Mouse (Mus musculus) hindbrain, embryonic 11.5 days (tissue): ENCODE measurements around the gene Mmp27. TPM values are rescaled to one million over a fixed set of nuclear protein-coding genes. Genes with fewer than 3 reads are reported as not detected.

Experiments
- polyA plus RNA-seq: library from polyadenylated mRNA; unstranded; fragments of >200 nt; fragmentation: Nextera tagmentation; extraction: Ambion mirVana; gene quantifications from 2 replicates; pipeline ENCODE4 v1.2.1, GENCODE M21; 2014

The Mmp27 gene
- polyA plus RNA-seq, 1 experiment from 2014 or later, result not detected

Other genes starting within 250 kb of the Mmp27 start
- not detected in 2 replicates for gene Mmp12, start 227.0 kb upstream of the Mmp27 start, polyA plus RNA-seq
- gene Mmp1b, start 183.3 kb upstream of the Mmp27 start, polyA plus RNA-seq, result not detected in 2 replicates
- not detected in 2 replicates for gene Mmp3, start 125.6 kb upstream of the Mmp27 start, polyA plus RNA-seq
- gene Mmp10, start 69.0 kb upstream of the Mmp27 start, polyA plus RNA-seq, result not detected in 2 replicates
- gene Mmp8, start 12.9 kb upstream of the Mmp27 start, polyA plus RNA-seq, result 0.10 TPM in 1 of 2 replicates, not detected in the other
- gene Mmp20, start 56.8 kb downstream of the Mmp27 start, polyA plus RNA-seq, result not detected in 2 replicates
- gene Mmp7, start 120.7 kb downstream of the Mmp27 start, polyA plus RNA-seq, result not detected in 2 replicates
- gene Tmem123, start 192.6 kb downstream of the Mmp27 start, polyA plus RNA-seq, result 133 and 135 TPM in 2 replicates